Comparison of ENCODE assay signal across 9 mouse cellular contexts in genomic region chr2:160170975-160171515, GRCm38 (mm10).
A peak's percentile ranks its signal among the peaks of the same experiment; 100 is the strongest.
DNase-seq lines count a peak whose midpoint lies in the region; ATAC-seq and TF ChIP-seq lines count a peak whose summit lies in the region.
"Had no signal": no experiment of that assay in that cellular context is flagged by ENCODE, and none has a peak within 500 bp of the region (broad histone marks: within the 10 kb centered on the region; RNA-seq: fewer than 3 reads in every experiment).

No protein-coding gene starts in this region.

- no peak overlapping the region for H3K4me2 ChIP-seq in midbrain, postnatal 0 days (ENCODE audit: low read depth, low read length, poor library complexity, severe bottlenecking)
- no peak overlapping the region for H3K4me2 ChIP-seq in forebrain, embryonic 14.5 days (ENCODE audit: low read length)
- H3K4me2 ChIP-seq: embryonic facial prominence, embryonic 15.5 days had no signal

- no peaks in the 10 kb centered on the region for H3K36me3 ChIP-seq in midbrain, postnatal 0 days (ENCODE audit: insufficient read depth, low read length)
- H3K36me3 ChIP-seq in midbrain, embryonic 10.5 days: no peaks in the 10 kb centered on the region
- H3K36me3 ChIP-seq in forebrain, embryonic 14.5 days (ENCODE audit: control insufficient read depth, insufficient read depth, low read length): no peaks in the 10 kb centered on the region
- H3K36me3 ChIP-seq: embryonic facial prominence, embryonic 15.5 days had no signal

- TF ChIP-seq CTCF in gastrocnemius, adult 2 months (IDR thresholded peaks at IDR 0.05): peak; percentile 40
- peak; percentile 23; the same call in 1 of the 2 replicates for TF ChIP-seq CTCF in midbrain, postnatal 0 days (IDR thresholded peaks at IDR 0.05)

- WGBS in midbrain, postnatal 0 days: 74% methylated on average over 9 of the region's 9 CpGs
- WGBS in midbrain, embryonic 10.5 days: 73% methylated on average over 9 of the region's 9 CpGs
- 71% methylated on average over 9 of the region's 9 CpGs for WGBS in forebrain, embryonic 14.5 days

- H3K9ac ChIP-seq in midbrain, postnatal 0 days (replicated peaks; ENCODE audit: low read length, poor library complexity, severe bottlenecking): no peak overlapping the region
- H3K9ac ChIP-seq in forebrain, embryonic 14.5 days (ENCODE audit: low read length): no peak overlapping the region
- H3K9ac ChIP-seq: embryonic facial prominence, embryonic 15.5 days had no signal

- no peak overlapping the region for H3K27ac ChIP-seq in gastrocnemius, adult 2 months
- no peak overlapping the region for H3K27ac ChIP-seq in midbrain, postnatal 0 days (ENCODE audit: low read depth, low read length)
- H3K27ac ChIP-seq in midbrain, embryonic 10.5 days (replicated peaks): no peak overlapping the region
- H3K27ac ChIP-seq in forebrain, embryonic 14.5 days (ENCODE audit: low read depth, low read length): no peak overlapping the region
- H3K27ac ChIP-seq: embryonic facial prominence, embryonic 15.5 days had no signal

- H3K4me1 ChIP-seq in midbrain, postnatal 0 days (ENCODE audit: insufficient read depth, low read length): no peaks in the 10 kb centered on the region
- H3K4me1 ChIP-seq in midbrain, embryonic 10.5 days: no peaks in the 10 kb centered on the region
- H3K4me1 ChIP-seq in forebrain, embryonic 14.5 days (ENCODE audit: control insufficient read depth, insufficient read depth, low read length): no peaks in the 10 kb centered on the region
- H3K4me1 ChIP-seq: embryonic facial prominence, embryonic 15.5 days had no signal

- DNase-seq in gastrocnemius, adult 2 months: no peak
- DNase-seq in gastrocnemius, postnatal 25 days: no peak
- no peak for DNase-seq in midbrain, postnatal 0 days (ENCODE audit: low spot score)
- no peak for DNase-seq in midbrain, embryonic 10.5 days (ENCODE audit: low spot score)
- peak; percentile 13 to 49 for DNase-seq in kidney, postnatal 36 days
- DNase-seq in thymus, postnatal 25 days: peak; percentile 14
- no peak for DNase-seq in cerebellum, postnatal 25 days
- no peak for DNase-seq in forebrain, embryonic 14.5 days (ENCODE audit: low spot score)

- no peak overlapping the region for H3K4me3 ChIP-seq in gastrocnemius, adult 2 months
- no peak overlapping the region for H3K4me3 ChIP-seq in midbrain, postnatal 0 days (ENCODE audit: low read depth, low read length)
- H3K4me3 ChIP-seq in midbrain, embryonic 10.5 days: no peak overlapping the region
- no peak overlapping the region for H3K4me3 ChIP-seq in forebrain, embryonic 14.5 days (ENCODE audit: low read depth, low read length)
- H3K4me3 ChIP-seq: embryonic facial prominence, embryonic 15.5 days had no signal

- intact Hi-C loops in gastrocnemius, adult 2 months (cut with DNase I): loop anchor here (5.0 kb wide), 1 partner anchor 196 kb away; the partner anchor contains the start of gene Mafb

- no peak for ATAC-seq in midbrain, postnatal 0 days (ENCODE audit: low FRiP score)
- ATAC-seq in forebrain, embryonic 14.5 days: no peak

- H3K9me3 ChIP-seq in midbrain, postnatal 0 days (ENCODE audit: low read length): no peaks in the 10 kb centered on the region
- no peaks in the 10 kb centered on the region for H3K9me3 ChIP-seq in midbrain, embryonic 10.5 days (replicated peaks)
- no peaks in the 10 kb centered on the region for H3K9me3 ChIP-seq in forebrain, embryonic 14.5 days (replicated peaks; ENCODE audit: control insufficient read depth, low read length)
- H3K9me3 ChIP-seq: embryonic facial prominence, embryonic 15.5 days had no signal

- no peaks in the 10 kb centered on the region for H3K27me3 ChIP-seq in midbrain, postnatal 0 days (ENCODE audit: insufficient read depth, low read length)
- no peaks in the 10 kb centered on the region for H3K27me3 ChIP-seq in midbrain, embryonic 10.5 days (ENCODE audit: low read depth, poor library complexity, severe bottlenecking)
- no peaks in the 10 kb centered on the region for H3K27me3 ChIP-seq in forebrain, embryonic 14.5 days (replicated peaks; ENCODE audit: control insufficient read depth, insufficient read depth, low read length)
- H3K27me3 ChIP-seq: embryonic facial prominence, embryonic 15.5 days had no signal

Comparison
In these comparisons a context has a peak if more than half of its experiments do, and no peak if none do; other contexts are left out.
1. DNase-seq: peak in kidney, postnatal 36 days (2 of 2) and thymus, postnatal 25 days (single experiment); none in gastrocnemius, adult 2 months (single experiment), gastrocnemius, postnatal 25 days (single experiment), midbrain, postnatal 0 days (single experiment), midbrain, embryonic 10.5 days (single experiment), cerebellum, postnatal 25 days (0 of 2) and forebrain, embryonic 14.5 days (single experiment).